Mouse (Mus musculus) retina, postnatal 7 days (tissue): ENCODE results near the gene Vezt.

Source experiments
- DNase-seq: peaks from one replicate; pipeline ENCODE4 v3.0.0-alpha.2; 2012; ENCODE audit warnings: low read depth, low spot score

Gene Vezt

DNA sequence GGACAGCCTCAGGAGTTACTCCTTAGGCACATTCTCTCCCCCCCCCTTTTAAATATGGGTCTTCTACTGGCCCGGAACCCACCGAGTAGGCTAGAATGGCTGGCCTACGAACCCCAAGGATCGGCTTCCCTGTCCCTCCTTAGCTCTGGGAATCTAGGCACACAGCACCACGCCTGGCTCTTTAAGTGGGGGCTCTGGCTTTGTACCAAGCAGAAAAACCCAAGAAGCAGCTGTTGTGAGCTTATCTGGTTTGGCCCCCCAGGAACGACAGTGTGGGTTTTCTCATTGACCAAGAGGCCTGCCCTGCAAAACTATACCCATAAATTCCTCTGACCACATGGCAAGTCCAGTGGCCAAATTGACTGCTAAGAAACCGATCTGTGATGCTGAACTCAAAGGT is 82.1 kb downstream of the Vezt start:
- DNase-seq, result no peak

DNA sequence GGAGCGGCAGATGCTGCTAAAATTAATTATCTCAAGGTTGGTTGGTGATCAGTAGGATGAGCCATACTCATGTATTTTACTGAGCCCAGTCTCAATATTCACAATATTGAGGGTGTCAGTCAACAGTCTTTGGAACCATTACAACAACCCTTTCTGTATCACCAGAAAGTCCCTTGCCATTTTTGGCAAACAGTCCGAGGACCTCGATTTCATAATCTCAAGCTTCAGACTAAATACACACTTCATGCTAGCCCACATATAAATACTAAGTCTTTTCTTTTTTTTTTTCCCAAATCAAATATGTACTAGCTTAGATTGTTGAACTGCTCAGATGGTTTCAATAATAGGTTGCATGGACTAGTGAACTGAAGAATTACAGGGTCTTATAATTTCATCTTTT is 84.6 kb downstream of the Vezt start:
- DNase-seq, result no peak

DNA sequence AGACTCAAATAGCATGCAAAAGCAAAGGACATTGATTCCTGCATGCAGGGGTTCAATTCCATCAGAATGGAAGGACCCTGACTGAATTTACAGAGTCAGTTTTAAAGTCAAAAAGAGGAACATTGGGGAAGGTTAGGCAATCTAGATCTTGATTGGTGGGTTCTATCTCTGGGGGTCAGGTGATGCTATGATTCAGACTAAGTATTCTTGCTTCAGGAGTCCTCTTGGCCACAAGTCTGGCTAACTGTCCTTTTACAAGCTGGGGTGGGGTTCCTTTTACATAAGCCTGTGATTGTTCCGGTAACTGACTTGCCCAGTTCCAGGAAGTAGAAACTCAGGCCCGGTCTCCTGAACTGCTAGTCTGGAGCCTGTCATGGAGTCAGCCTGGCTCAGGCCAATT is 85.7 kb downstream of the Vezt start:
- no peak for DNase-seq

- DNase-seq, result no peak
These were observed 89.6 kb downstream of the Vezt start for GRCm38 (mm10) chr10:93945843-93946499.

GRCm38 (mm10) chr10:93945364-93945763 is 90.3 kb downstream of the Vezt start:
- peak; percentile 61 for DNase-seq

DNA sequence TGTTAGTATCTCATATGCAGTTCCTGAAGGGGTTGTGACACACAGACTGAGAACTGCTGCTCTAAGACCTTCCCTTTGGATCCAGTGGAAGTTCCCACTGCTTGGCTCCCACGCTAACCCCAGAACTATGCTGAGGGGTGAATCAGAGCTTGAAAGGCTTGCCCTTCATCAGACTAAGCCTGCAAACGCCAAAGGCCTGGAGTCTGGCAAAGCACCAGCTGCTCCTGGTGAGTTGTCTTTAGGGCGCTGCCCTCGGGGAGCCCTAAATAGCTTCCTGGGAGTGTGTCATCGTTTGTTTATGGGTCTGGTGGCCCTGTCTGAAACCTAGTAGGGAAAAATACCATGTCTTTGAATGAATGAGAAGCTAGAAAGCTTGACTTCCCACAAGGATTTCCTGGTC is 91.4 kb downstream of the Vezt start:
- no peak for DNase-seq

DNA sequence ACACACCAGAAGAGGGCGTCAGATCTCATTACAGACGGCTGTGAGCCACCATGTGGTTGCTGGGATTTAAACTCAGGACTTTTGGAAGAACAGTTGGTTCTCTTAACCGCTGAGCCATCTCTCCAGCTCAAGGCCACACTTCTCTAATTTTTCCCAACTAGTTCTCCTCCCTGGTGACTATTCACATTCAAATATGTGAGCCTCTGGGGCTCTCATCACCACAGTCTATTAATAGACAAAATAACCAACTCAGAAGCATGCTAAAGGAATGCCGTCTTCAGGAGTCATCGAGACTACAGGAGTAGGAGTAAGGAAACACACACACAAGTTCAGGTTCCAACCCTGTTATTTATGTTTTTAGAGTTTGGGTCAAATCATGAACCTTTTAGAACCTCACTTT is 95.3 kb downstream of the Vezt start:
- no peak for DNase-seq

GRCm38 (mm10) chr10:93939676-93940075 is 95.9 kb downstream of the Vezt start:
- no peak for DNase-seq

DNA sequence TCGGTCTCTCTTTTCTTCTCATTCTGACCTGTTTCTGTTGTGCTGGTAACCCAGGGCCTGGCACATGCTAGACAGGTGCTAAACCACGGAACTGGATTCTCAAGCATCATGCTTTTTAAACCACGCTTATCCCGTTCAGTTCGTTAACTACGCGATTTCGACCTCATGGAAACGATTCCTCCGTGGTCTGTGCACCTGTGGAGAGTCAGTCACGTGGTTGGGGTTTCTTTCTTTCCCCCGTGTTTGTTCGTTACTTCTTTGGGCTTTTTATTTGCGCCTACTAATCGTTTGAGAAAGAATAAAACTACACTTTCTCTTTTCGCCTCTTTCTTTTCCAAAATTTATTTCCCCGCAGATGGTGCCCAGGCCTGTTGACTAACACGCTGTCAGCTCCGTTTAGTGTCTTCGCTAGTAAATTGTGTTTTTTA is 96.8 kb downstream of the Vezt start:
- no peak for DNase-seq

GRCm38 (mm10) chr10:93933980-93934379 is 101.6 kb downstream of the Vezt start:
- no peak for DNase-seq

- DNase-seq, result no peak
These were observed 102.8 kb downstream of the Vezt start for GRCm38 (mm10) chr10:93932861-93933260.

DNA sequence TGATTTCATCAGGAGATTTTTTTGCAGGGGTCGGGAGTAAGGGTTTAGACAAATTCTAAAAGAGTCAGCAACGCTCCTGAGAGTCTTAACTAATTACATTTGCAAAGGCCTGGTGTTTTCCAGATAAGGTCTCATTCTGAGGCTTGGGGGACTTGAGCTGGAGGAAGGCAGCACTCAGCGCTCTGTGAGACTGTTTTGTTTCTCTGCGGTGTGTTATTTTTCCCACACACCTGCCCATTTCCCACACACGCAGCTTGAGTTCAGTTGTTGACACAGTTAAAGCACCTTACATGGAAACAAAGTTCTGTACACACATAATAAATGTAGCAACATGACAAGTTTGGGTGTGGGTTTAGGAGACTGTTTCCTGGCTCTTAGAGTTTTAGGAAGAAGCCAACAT is 103.6 kb downstream of the Vezt start:
- DNase-seq, result no peak

- no peak for DNase-seq
These were observed 104.2 kb downstream of the Vezt start for GRCm38 (mm10) chr10:93931431-93931830.

DNA sequence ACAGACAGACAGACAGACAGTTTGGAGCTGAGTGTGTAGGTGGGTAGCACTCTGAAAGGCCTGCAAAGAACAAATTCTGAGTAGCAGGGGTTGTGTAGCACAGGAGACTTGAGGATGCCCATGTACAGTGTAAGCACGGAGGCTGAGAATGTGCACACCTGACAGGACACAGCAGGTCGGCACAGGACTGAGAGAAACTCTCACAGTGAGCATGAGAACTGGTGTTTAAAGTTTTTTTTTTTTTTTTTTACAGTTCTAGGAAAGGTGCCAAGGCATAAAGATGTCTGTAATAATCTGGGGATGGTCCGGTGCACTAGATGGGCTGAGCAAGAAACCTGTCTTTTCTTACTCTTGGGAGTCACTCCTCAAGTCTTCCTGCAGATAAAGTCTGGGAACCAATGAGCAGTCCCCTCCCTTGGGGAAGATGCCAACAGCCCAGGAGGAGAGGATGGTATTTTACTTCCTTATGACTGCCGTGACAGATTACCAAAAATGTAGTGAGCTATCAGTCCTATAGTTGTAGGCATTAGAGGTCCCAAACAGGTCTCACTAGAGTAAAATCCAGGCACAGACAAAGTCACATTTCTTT is 105.3 kb downstream of the Vezt start:
- DNase-seq, result no peak

DNA sequence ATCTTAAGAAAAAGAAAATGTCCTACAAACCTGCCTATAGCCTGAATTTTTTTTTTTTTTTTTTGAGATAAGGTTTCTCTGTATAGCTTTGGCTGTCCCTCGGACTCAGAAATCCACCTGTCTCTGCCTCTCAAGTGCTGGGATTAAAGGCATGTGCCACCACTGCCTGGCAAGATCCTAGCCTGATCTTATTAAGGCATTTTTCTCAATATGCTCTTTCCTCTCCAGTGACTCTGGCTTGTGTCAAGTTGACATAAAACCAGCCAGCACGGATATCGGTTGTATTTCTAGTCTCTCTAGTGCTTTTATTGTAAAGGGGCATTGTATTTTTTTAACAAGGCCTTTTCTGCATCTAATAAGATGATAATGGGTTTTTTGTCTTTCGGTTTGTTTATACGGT is 111.0 kb downstream of the Vezt start:
- no peak for DNase-seq

DNA sequence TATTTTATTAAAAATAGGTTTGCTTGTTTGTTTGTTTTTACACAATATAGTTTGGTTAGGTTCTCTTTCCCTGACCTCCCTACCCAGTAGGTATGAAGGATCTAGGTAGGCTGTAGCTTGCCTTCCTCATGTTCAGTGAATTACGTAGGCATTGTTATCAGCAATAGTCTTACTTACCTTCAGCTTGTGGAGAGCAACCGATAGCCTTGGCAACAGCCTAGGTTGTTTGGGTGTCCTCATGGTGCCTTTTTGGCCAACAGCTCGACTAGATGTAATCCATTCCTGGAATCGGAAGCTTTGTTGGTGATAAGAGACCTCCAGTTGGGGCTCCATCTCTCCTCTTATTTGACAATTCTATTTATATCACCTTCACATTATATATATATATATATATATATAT is 114.5 kb downstream of the Vezt start:
- DNase-seq, result no peak

DNA sequence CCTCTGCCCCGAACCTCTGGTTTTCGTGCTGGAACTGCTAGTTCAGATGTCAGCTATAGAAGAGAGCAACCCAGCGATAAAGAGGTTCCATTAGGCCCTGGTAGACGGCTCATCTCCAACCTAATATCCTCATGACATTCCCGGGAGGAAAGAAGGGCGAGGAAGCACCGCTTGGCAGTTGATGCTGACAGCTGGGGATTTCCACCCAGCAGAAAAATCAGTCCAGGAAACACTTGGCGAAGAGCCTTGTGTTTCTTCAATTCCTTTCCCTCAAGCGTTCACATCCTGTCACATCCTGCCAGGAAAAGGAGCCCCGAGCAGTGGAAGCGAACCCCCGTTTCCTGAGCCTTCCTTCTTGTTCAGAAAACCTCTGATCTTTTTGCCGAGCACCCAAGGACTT is 116.4 kb downstream of the Vezt start:
- no peak for DNase-seq

DNA sequence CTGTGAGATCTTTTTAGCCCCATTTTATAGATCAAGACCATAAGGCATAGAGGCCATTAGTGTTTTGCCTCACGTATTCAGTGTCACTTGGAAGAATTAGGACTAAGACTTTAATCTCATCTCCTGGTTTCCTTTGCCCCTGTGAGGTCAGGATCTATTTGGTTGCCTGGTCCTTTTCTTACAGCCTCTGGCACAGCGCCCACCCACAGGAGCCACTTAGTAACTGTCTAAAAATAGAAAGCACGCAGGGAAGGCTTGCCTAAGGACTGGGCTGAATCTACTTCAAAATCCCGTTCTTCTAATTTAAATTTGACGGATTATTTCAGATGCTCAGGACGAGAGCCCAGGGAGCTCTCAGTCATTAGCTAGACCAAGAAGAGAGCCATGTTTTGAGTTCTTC is 116.9 kb downstream of the Vezt start:
- DNase-seq, result no peak

DNA sequence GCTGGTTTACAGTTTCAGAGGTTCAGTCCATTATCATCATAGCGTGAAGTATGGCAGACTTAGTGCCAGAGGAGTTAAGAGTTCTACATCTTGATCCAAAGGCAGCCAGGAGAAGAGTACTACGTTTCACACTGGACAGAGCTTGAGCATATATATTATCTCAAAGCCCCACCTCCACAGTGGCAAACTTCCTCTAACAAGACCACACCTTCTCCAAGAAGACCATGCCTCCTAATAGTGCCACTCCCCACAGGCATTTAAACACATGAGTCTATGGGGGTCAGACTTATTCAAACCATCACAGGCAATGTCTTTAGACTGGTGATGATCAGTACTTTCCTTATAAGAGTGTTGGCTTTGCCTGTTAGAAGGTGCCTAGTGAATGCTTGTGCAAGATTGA is 117.5 kb downstream of the Vezt start:
- no peak for DNase-seq

GRCm38 (mm10) chr10:93916778-93917177 is 118.8 kb downstream of the Vezt start:
- DNase-seq, result no peak

DNA sequence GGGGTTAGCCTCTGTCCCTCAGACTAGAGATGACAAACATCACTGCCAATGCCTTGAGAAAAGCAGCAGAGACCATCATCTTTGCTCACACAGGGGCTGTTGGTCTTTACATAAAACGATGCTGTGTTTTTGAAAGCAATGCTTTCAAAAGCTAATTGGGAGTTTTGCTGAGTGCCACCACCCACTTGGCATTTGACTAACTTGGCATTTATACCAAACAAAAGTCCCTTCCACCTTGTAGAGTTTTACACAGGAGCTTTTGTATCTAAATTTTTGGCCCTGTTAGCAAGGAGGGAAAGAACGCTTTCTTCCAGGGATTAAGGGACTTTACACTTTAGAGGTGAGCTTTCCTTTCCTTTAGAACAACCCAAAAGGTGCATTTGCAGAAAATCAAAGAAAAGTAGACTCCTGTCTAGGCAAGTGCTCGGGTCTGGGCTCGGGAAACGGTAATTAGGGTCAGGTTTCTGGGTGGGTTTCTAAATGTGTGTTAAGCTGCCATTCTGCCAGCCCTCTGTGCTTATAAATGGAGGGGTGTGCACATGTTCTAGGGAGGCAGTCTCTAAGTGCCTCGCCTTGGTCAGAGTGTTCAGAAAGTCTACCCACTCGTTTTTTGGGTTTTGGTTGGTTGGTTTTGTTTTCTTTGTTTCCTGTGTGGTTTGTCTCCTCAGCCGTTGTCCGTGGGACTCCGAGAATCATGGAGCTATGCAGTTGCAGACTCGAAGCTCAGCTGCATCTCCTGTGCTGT is 119.9 kb downstream of the Vezt start:
- no peak for DNase-seq

GRCm38 (mm10) chr10:93913525-93913924 is 122.1 kb downstream of the Vezt start:
- DNase-seq, result no peak

- no peak for DNase-seq
These were observed 122.7 kb downstream of the Vezt start for GRCm38 (mm10) chr10:93912917-93913316.
